Mouse (Mus musculus): ENCODE measurements around the gene Ly6g6f. TPM values are rescaled to one million over a fixed set of nuclear protein-coding genes. Genes with fewer than 3 reads are reported as not detected.
A peak's percentile ranks its signal among the peaks of the same experiment; 100 is the strongest.

The Ly6g6f gene
- polyA plus RNA-seq (2014; fragmentation: Nextera tagmentation; extraction: Ambion mirVana), result 12.8 and 13.5 TPM in 2 replicates

GRCm38 (mm10) chr17:35085208-35085865 is at the start of gene Ly6g6f:
TSS of gene Ly6g6f (minus strand) at chr17:35085610.
- Histone ChIP-seq H3K36me3 (ENCODE audit: control insufficient read depth, insufficient read depth, low read length) (no peaks in the 10 kb centered on the region), H3K9ac (ENCODE audit: low read depth, low read length) (no peak within 1 kb of the TSS), H3K4me3 (ENCODE audit: low read depth, low read length) (no peak within 1 kb of the TSS), H3K27me3 (replicated peaks; ENCODE audit: control insufficient read depth, insufficient read depth, low read length) (no peaks in the 10 kb centered on the region), H3K4me2 (no peak within 1 kb of the TSS), H3K9me3 (ENCODE audit: control insufficient read depth, low read length) (no peaks in the 10 kb centered on the region), H3K4me1 (replicated peaks; ENCODE audit: control insufficient read depth, insufficient read depth, low read length) (peaks cover 17% of the 10 kb centered on the region), H3K27ac (ENCODE audit: low read depth, low read length) (no peak within 1 kb of the TSS; the same call in 1 of the 2 replicates)
- no peak for DNase-seq (ENCODE audit: low spot score)
- no peak for ATAC-seq (replicated peaks; ENCODE audit: low FRiP score)
- WGBS, result 39% methylated on average over 7 of the region's 7 CpGs

- Histone ChIP-seq H3K27me3 (replicated peaks; ENCODE audit: control insufficient read depth, insufficient read depth, low read length) (no peaks in the 10 kb centered on the region), H3K36me3 (ENCODE audit: control insufficient read depth, insufficient read depth, low read length) (peaks cover 19% of the 10 kb centered on the region), H3K27ac (ENCODE audit: low read depth, low read length) (peak within 1 kb of the TSS; percentile 92), H3K4me3 (ENCODE audit: low read depth, low read length) (peak within 1 kb of the TSS; percentile 90), H3K4me1 (replicated peaks; ENCODE audit: control insufficient read depth, insufficient read depth, low read length) (peaks cover 18% of the 10 kb centered on the region), H3K9me3 (ENCODE audit: control insufficient read depth, low read length) (no peaks in the 10 kb centered on the region), H3K9ac (ENCODE audit: low read depth, low read length) (peak within 1 kb of the TSS; percentile 84), H3K4me2 (peak within 1 kb of the TSS; percentile 97)
- DNase-seq (ENCODE audit: low spot score) (peak; percentile 96), ATAC-seq (replicated peaks; ENCODE audit: low FRiP score) (peak; percentile 89)
- under 1% methylated on average over 66 of the region's 66 CpGs for WGBS
These were observed 49.6 kb upstream of the Ly6g6f start, which contains the start of gene Bag6 for GRCm38 (mm10) chr17:35134801-35135590. TSS of gene Bag6 (plus strand) at chr17:35135178.

DNA sequence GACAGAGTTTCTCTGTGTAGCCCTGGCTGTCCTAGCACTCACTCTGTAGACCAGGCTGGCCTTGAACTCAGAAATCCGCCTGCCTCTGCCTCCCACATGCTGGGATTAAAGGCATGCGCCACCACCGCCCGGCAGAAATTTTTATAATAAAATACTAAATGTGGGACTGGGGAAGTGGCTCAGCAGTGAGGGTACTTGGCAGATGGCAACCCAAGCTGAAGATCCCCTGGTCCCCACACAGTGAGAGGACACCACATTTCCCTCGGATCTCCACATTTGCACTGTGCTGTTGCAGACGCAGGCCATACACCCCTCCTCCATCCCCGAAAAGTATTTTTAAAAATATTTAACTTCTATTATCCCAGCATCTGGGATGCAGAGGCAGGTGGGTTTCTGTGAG is 48.1 kb upstream of the Ly6g6f start:
- H3K9ac ChIP-seq (ENCODE audit: low read depth, low read length), result 0 out of 2 replicates have a peak overlapping the region, but pooled peaks have one; percentile 10
- H3K4me2 ChIP-seq, result no peak overlapping the region
- no peak for ATAC-seq (replicated peaks; ENCODE audit: low FRiP score)

GRCm38 (mm10) chr17:35132174-35132560 is 46.8 kb upstream of the Ly6g6f start:
- peaks cover 17% of the 10 kb centered on the region for H3K4me1 ChIP-seq (replicated peaks; ENCODE audit: control insufficient read depth, insufficient read depth, low read length)
- no peak overlapping the region for H3K9ac ChIP-seq (ENCODE audit: low read depth, low read length)
- DNase-seq (ENCODE audit: low spot score), result no peak
- no peaks in the 10 kb centered on the region for H3K27me3 ChIP-seq (replicated peaks; ENCODE audit: control insufficient read depth, insufficient read depth, low read length)
- no peak for ATAC-seq (replicated peaks; ENCODE audit: low FRiP score)
- 73% methylated on average over 3 of the region's 3 CpGs for WGBS
- no peak overlapping the region for H3K4me2 ChIP-seq
- H3K36me3 ChIP-seq (ENCODE audit: control insufficient read depth, insufficient read depth, low read length), result peaks cover 6% of the 10 kb centered on the region; the same call in 1 of the 2 replicates
- peak overlapping the region; percentile 61; the same call in 1 of the 2 replicates for H3K27ac ChIP-seq (ENCODE audit: low read depth, low read length)
- no peak overlapping the region for H3K4me3 ChIP-seq (ENCODE audit: low read depth, low read length)
- no peaks in the 10 kb centered on the region for H3K9me3 ChIP-seq (ENCODE audit: control insufficient read depth, low read length)

More for the DNA sequence above, 48.1 kb upstream of the Ly6g6f start:
- H3K9me3 ChIP-seq (ENCODE audit: control insufficient read depth, low read length), result no peaks in the 10 kb centered on the region
- H3K36me3 ChIP-seq (ENCODE audit: control insufficient read depth, insufficient read depth, low read length), result peaks cover 5% of the 10 kb centered on the region
- H3K27me3 ChIP-seq (replicated peaks; ENCODE audit: control insufficient read depth, insufficient read depth, low read length), result no peaks in the 10 kb centered on the region
- 92% methylated on average over 7 of the region's 7 CpGs for WGBS
- peaks cover 18% of the 10 kb centered on the region for H3K4me1 ChIP-seq (replicated peaks; ENCODE audit: control insufficient read depth, insufficient read depth, low read length)
- no peak overlapping the region for H3K27ac ChIP-seq (ENCODE audit: low read depth, low read length)
- DNase-seq (ENCODE audit: low spot score), result no peak
- no peak overlapping the region for H3K4me3 ChIP-seq (ENCODE audit: low read depth, low read length)

GRCm38 (mm10) chr17:35131500-35132173 is 46.2 kb upstream of the Ly6g6f start, which contains the start of gene Apom:
TSS of gene Apom (minus strand) at chr17:35132050.
- Histone ChIP-seq H3K36me3 (ENCODE audit: control insufficient read depth, insufficient read depth, low read length) (peaks cover 6% of the 10 kb centered on the region; the same call in 1 of the 2 replicates), H3K9ac (ENCODE audit: low read depth, low read length) (peak within 1 kb of the TSS; percentile 7; the same call in 1 of the 2 replicates), H3K9me3 (ENCODE audit: control insufficient read depth, low read length) (no peaks in the 10 kb centered on the region), H3K4me3 (ENCODE audit: low read depth, low read length) (peak within 1 kb of the TSS; percentile 47), H3K4me1 (replicated peaks; ENCODE audit: control insufficient read depth, insufficient read depth, low read length) (peaks cover 13% of the 10 kb centered on the region), H3K4me2 (peak within 1 kb of the TSS; percentile 62), H3K27me3 (replicated peaks; ENCODE audit: control insufficient read depth, insufficient read depth, low read length) (no peaks in the 10 kb centered on the region), H3K27ac (ENCODE audit: low read depth, low read length) (peak within 1 kb of the TSS; percentile 61)
- no peak for ATAC-seq (replicated peaks; ENCODE audit: low FRiP score)
- DNase-seq (ENCODE audit: low spot score), result no peak
- 74% methylated on average over 15 of the region's 15 CpGs for WGBS

DNA sequence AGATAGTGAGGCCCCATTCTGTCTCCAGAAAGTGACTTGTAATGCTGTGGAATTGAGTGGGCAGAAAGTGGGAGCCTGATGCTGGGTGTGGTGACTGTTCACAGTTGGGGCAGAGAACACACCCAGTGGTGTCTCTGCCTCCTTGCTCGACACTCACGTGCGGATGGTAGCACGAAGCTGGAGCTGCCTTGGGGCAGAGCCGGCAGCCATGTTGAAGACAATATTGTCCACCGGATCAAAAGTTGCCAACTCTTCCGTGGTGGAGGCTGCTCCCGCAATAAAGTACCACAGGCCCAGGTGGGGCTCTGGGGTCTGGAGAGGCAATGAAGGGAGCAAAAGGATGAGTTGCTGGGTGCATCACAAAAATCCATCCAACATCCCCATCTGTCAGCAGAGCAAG is 45.6 kb upstream of the Ly6g6f start:
- Histone ChIP-seq H3K4me1 (replicated peaks; ENCODE audit: control insufficient read depth, insufficient read depth, low read length) (peaks cover 10% of the 10 kb centered on the region), H3K36me3 (ENCODE audit: control insufficient read depth, insufficient read depth, low read length) (peaks cover 6% of the 10 kb centered on the region; the same call in 1 of the 2 replicates), H3K9ac (ENCODE audit: low read depth, low read length) (peak overlapping the region; percentile 7; the same call in 1 of the 2 replicates), H3K4me2 (peak overlapping the region; percentile 62), H3K9me3 (ENCODE audit: control insufficient read depth, low read length) (no peaks in the 10 kb centered on the region), H3K27ac (ENCODE audit: low read depth, low read length) (peak overlapping the region; percentile 14), H3K27me3 (replicated peaks; ENCODE audit: control insufficient read depth, insufficient read depth, low read length) (no peaks in the 10 kb centered on the region), H3K4me3 (ENCODE audit: low read depth, low read length) (peak overlapping the region; percentile 47)
- no peak for DNase-seq (ENCODE audit: low spot score)
- 80% methylated on average over 8 of the region's 8 CpGs for WGBS
- ATAC-seq (replicated peaks; ENCODE audit: low FRiP score), result no peak

DNA sequence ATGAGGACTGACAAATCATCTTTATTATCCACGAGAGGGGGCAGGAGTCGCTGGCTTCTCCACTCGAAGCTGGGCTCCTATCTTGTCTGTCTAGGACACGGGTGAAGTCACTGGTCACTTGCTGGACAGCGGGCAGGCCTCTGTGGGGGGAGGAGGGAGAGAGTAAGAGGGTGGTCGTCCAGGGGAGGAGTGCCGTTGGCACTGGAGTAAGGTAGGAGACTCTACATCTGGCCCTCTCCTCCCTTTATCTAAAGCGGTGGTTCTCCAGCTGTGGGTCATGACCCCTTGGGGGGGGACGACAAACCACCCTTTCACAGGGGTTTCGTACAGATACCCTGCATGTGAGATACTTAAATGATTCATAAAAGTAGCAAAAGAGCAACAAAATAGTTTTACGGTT is 43.6 kb upstream of the Ly6g6f start:
- Histone ChIP-seq H3K27ac (ENCODE audit: low read depth, low read length) (no peak overlapping the region), H3K4me3 (ENCODE audit: low read depth, low read length) (no peak overlapping the region), H3K36me3 (ENCODE audit: control insufficient read depth, insufficient read depth, low read length) (peaks cover 6% of the 10 kb centered on the region; the same call in 1 of the 2 replicates), H3K27me3 (replicated peaks; ENCODE audit: control insufficient read depth, insufficient read depth, low read length) (no peaks in the 10 kb centered on the region), H3K4me2 (peak overlapping the region; percentile 27), H3K9ac (ENCODE audit: low read depth, low read length) (no peak overlapping the region), H3K9me3 (ENCODE audit: control insufficient read depth, low read length) (no peaks in the 10 kb centered on the region), H3K4me1 (replicated peaks; ENCODE audit: control insufficient read depth, insufficient read depth, low read length) (peaks cover 18% of the 10 kb centered on the region)
- WGBS, result 70% methylated on average over 11 of the region's 11 CpGs
- no peak for DNase-seq (ENCODE audit: low spot score)
- ATAC-seq (replicated peaks; ENCODE audit: low FRiP score), result no peak

DNA sequence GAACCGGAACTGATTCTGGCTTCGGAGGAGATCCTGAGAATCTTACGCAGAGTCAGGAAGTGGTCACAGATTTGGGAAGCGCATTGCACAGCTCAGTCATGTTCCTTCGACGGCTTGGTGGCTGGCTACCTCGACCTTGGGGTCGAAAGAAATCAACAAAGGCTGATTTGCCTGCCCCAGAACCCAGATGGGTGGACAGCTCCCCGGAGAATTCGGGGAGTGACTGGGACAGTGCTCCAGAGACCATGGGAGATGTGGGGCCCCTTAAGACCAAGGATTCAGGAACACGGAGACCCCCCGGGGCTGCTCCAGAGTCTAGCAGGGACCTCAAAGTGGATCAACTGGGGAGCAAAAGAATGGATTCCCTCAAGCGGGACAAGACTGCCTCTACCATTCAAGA is 41.6 kb upstream of the Ly6g6f start:
- no peak for DNase-seq (ENCODE audit: low spot score)
- H3K27ac ChIP-seq (ENCODE audit: low read depth, low read length), result peak overlapping the region; percentile 77; the same call in 1 of the 2 replicates
- peak overlapping the region; percentile 85 for H3K4me2 ChIP-seq
- H3K27me3 ChIP-seq (replicated peaks; ENCODE audit: control insufficient read depth, insufficient read depth, low read length), result no peaks in the 10 kb centered on the region
- H3K9ac ChIP-seq (ENCODE audit: low read depth, low read length), result peak overlapping the region; percentile 79
- peak overlapping the region; percentile 63 for H3K4me3 ChIP-seq (ENCODE audit: low read depth, low read length)
- H3K36me3 ChIP-seq (ENCODE audit: control insufficient read depth, insufficient read depth, low read length), result peaks cover 6% of the 10 kb centered on the region; the same call in 1 of the 2 replicates
- H3K9me3 ChIP-seq (ENCODE audit: control insufficient read depth, low read length), result no peaks in the 10 kb centered on the region
- no peak for ATAC-seq (replicated peaks; ENCODE audit: low FRiP score)
- WGBS, result 50% methylated on average over 13 of the region's 13 CpGs
- H3K4me1 ChIP-seq (replicated peaks; ENCODE audit: control insufficient read depth, insufficient read depth, low read length), result peaks cover 20% of the 10 kb centered on the region

Data from liver, embryonic 11.5 days (tissue).